Mouse (Mus musculus) liver, adult 2 months (tissue): ENCODE measurements around the gene Cc2d2a.

Experiments used
- CTCF ChIP-seq: fragments of 200-500 bp; IDR thresholded peaks from 2 replicates; pipeline ENCODE4 v1.5.1; 2011; ENCODE audit warnings: low read depth, low read length, control low read depth
- POLR2A ChIP-seq: fragments of 200-500 bp; IDR thresholded peaks from 2 replicates; pipeline ENCODE4 v1.6.1; 2011; ENCODE audit warnings: low read length, control low read depth; ENCODE audit not compliant: insufficient read depth; ENCODE audit errors: extremely low read depth

- TF ChIP-seq POLR2A (no peak), CTCF (no peak)
Observed at GRCm38 (mm10) chr5:43625407-43625806, 36.7 kb upstream of the Cc2d2a start.
